Mouse (Mus musculus): Measurements from ENCODE around the gene Arhgef39. TPM values are rescaled to one million over a fixed set of nuclear protein-coding genes. Genes with fewer than 3 reads are reported as not detected.

Gene Arhgef39
- polyA plus RNA-seq, 1 experiment: 17.3 TPM

DNA sequence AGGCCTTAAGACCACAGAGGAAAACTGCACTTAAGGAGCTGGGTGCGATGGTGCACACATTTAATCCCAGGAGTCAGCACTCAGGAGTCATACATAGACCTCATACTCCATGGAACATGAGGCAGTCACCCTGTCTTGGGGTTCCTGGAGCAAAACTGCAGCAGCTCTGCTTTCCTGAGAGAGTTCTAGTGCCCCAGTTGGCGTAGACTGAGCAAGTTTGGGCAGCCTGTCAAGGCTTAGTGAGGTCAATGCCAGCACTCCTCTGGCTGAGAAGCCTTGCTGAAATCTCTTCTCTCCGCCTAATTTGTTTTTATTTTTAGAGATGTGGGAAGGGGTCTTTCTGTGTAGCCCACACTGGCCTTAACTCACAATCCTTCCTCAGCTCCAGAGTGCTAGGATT, 50.9 kb downstream of the Arhgef39 start:
- peaks cover 5% of the 10 kb centered on the region; the same call in 1 of the 2 replicates for H3K4me1 ChIP-seq (ENCODE audit: control insufficient read depth, insufficient read depth, low read length)
- H3K27ac ChIP-seq (ENCODE audit: insufficient read depth, low read depth, low read length): no peak overlapping the region
- no peak overlapping the region for H3K4me3 ChIP-seq (ENCODE audit: insufficient read depth, low read depth, low read length)
- peaks cover 1% of the 10 kb centered on the region; the same call in 1 of the 2 replicates for H3K36me3 ChIP-seq (ENCODE audit: control insufficient read depth, insufficient read depth, low read length)
- no peaks in the 10 kb centered on the region for H3K27me3 ChIP-seq (replicated peaks; ENCODE audit: control insufficient read depth, insufficient read depth, low read length)
- no peak for TF ChIP-seq CTCF (conservative IDR thresholded peaks at IDR 0.05; ENCODE audit: insufficient read depth, insufficient read length, low read depth, low read length)
- TF ChIP-seq POLR2A (IDR thresholded peaks at IDR 0.05; ENCODE audit: low read depth, low read length): no peak
- DNase-seq: no peak
- 95% methylated on average over 3 of the region's 3 CpGs for WGBS

DNA sequence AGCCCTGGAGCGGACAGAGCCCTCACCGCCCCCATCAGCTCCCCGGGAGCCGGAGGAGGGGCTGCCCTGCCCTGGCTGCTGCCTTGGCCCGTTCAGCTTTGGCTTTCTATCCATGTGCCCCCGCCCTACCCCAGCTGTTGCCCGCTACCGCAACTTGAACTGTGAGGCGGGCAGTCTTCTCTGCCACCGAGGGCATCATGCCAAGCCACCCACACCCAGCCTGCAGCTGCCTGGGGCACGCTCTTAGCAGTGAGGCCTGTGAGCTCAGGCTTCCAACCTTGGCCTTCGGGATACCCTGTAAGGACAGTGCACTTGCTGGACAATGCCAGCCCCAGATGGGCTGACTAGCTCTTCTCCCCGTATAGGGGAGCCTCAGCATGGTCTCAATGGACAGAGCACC, 52.2 kb downstream of the Arhgef39 start:
- Histone ChIP-seq H3K27ac (ENCODE audit: insufficient read depth, low read depth, low read length) (no peak overlapping the region), H3K27me3 (replicated peaks; ENCODE audit: control insufficient read depth, insufficient read depth, low read length) (no peaks in the 10 kb centered on the region), H3K4me3 (ENCODE audit: insufficient read depth, low read depth, low read length) (no peak overlapping the region), H3K36me3 (ENCODE audit: control insufficient read depth, insufficient read depth, low read length) (peaks cover 1% of the 10 kb centered on the region; the same call in 1 of the 2 replicates), H3K4me1 (ENCODE audit: control insufficient read depth, insufficient read depth, low read length) (peaks cover 5% of the 10 kb centered on the region; the same call in 1 of the 2 replicates)
- WGBS: 76% methylated on average over 13 of the region's 13 CpGs
- DNase-seq: no peak
- TF ChIP-seq CTCF (conservative IDR thresholded peaks at IDR 0.05; ENCODE audit: insufficient read depth, insufficient read length, low read depth, low read length) (no peak), POLR2A (IDR thresholded peaks at IDR 0.05; ENCODE audit: low read depth, low read length) (no peak)

Other genes starting within 250 kb of the Arhgef39 start
- gene Atp8b5, start 232.5 kb downstream of the Arhgef39 start, polyA plus RNA-seq (2012; rRNA removed): 0.38 and 0.54 TPM in 2 replicates
- 15.5 and 17.3 TPM in 2 replicates for gene Rusc2, start 117.7 kb downstream of the Arhgef39 start, polyA plus RNA-seq (2012; rRNA removed)
- 1.3 and 1.6 TPM in 2 replicates for gene Fam166b, start 70.6 kb downstream of the Arhgef39 start, polyA plus RNA-seq (2012; rRNA removed)
- gene Tesk1, start 57.8 kb downstream of the Arhgef39 start, polyA plus RNA-seq (2012; rRNA removed): 59.0 and 72.5 TPM in 2 replicates
- gene Cd72, start 45.1 kb downstream of the Arhgef39 start, polyA plus RNA-seq (2012; rRNA removed): 4.5 and 12.6 TPM in 2 replicates
- 0.23 and 1.4 TPM in 2 replicates for gene Sit1, start 16.0 kb downstream of the Arhgef39 start, polyA plus RNA-seq (2012; rRNA removed)
- 529 and 664 TPM in 2 replicates for gene Ccdc107, start 6.8 kb downstream of the Arhgef39 start, polyA plus RNA-seq (2012; rRNA removed)
- 4.9 and 5.8 TPM in 2 replicates for gene Car9, start 7.3 kb upstream of the Arhgef39 start, polyA plus RNA-seq (2012; rRNA removed)
- gene Tpm2, start 24.1 kb upstream of the Arhgef39 start, polyA plus RNA-seq (2012; rRNA removed): 10.8 and 51.9 TPM in 2 replicates
- 58.2 and 74.5 TPM in 2 replicates for gene Creb3, start 62.6 kb upstream of the Arhgef39 start, polyA plus RNA-seq (2012; rRNA removed)
- gene Tln1, start 63.0 kb upstream of the Arhgef39 start, polyA plus RNA-seq (2012; rRNA removed): 92.1 and 106 TPM in 2 replicates
- gene Rgp1, start 79.0 kb upstream of the Arhgef39 start, polyA plus RNA-seq (2012; rRNA removed): 41.2 and 46.9 TPM in 2 replicates
- 12.2 and 13.9 TPM in 2 replicates for gene Gba2, start 79.2 kb upstream of the Arhgef39 start, polyA plus RNA-seq (2012; rRNA removed)
- gene Msmp, start 84.8 kb upstream of the Arhgef39 start, polyA plus RNA-seq (2012; rRNA removed): 2.9 and 4.7 TPM in 2 replicates
- 38.0 and 41.5 TPM in 2 replicates for gene Npr2, start 132.2 kb upstream of the Arhgef39 start, polyA plus RNA-seq (2012; rRNA removed)
- gene Spag8, start 153.9 kb upstream of the Arhgef39 start, polyA plus RNA-seq (2012; rRNA removed): 2.2 and 2.4 TPM in 2 replicates
- 374 and 465 TPM in 2 replicates for gene Hint2, start 156.8 kb upstream of the Arhgef39 start, polyA plus RNA-seq (2012; rRNA removed)
- gene Tmem8b, start 169.3 kb upstream of the Arhgef39 start, polyA plus RNA-seq (2012; rRNA removed): 8.3 and 8.6 TPM in 2 replicates
- gene Fam221b, start 169.4 kb upstream of the Arhgef39 start, polyA plus RNA-seq (2012; rRNA removed): 0.09 and 0.12 TPM in 2 replicates
- not detected in 2 replicates for gene Olfr70, start 201.1 kb upstream of the Arhgef39 start, polyA plus RNA-seq (2012; rRNA removed)
- not detected in 2 replicates for gene Olfr71, start 210.6 kb upstream of the Arhgef39 start, polyA plus RNA-seq (2012; rRNA removed)
- gene Hrct1, start 227.5 kb upstream of the Arhgef39 start, polyA plus RNA-seq (2012; rRNA removed): 4.8 and 5.1 TPM in 2 replicates
- 2.4 and 2.5 TPM in 2 replicates for gene Spaar, start 230.3 kb upstream of the Arhgef39 start, polyA plus RNA-seq (2012; rRNA removed)

All from kidney, adult 2 months (tissue).